Mouse (Mus musculus): ENCODE data around the gene Itgal. TPM values are rescaled to one million over a fixed set of nuclear protein-coding genes. Genes with fewer than 3 reads are reported as not detected.

The Itgal gene
- polyA plus RNA-seq, 1 experiment from 2014 or later, result 81.6 TPM

DNA sequence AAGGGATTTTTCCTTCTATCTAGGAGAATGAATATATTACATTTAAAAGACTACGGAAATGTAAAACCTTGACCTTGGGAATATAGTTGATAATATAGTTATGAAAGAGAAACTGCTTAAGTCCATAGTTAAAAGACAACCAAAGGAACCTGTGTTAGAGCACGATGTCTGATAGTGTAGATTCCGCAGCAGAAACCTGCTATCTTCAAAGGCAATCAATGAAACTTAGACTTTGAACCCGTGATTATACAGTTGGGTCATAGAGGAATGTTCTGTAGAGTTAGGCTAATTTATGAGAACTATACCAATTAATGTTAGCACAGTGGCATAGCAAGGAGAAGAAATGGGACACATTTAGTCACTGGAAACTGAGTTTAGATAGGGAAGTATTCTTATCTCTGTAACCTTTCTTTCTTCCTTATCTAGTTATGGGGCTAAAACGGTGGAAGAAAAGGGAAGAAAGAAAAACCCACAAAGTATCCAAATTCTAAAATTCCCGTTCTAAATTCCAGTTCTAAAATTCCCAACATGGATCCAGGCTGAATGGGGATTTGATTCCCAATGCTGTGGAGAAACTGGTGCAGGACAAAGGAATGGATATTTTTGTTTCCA, 82.4 kb downstream of the Itgal start:
- no peak for DNase-seq (ENCODE audit: low spot score)

Other genes starting within 250 kb of the Itgal start
- 2.4 and 2.7 TPM in 2 replicates for gene Zg16, start 208.9 kb upstream of the Itgal start, polyA plus RNA-seq (2015; fragmentation: Nextera tagmentation; extraction: Ambion mirVana)
- 154 and 165 TPM in 2 replicates for gene AI467606, start 204.9 kb upstream of the Itgal start, polyA plus RNA-seq (2015; fragmentation: Nextera tagmentation; extraction: Ambion mirVana)
- 0.99 and 1.4 TPM in 2 replicates for gene Qprt, start 174.0 kb upstream of the Itgal start, polyA plus RNA-seq (2015; fragmentation: Nextera tagmentation; extraction: Ambion mirVana)
- gene Spn, start 158.4 kb upstream of the Itgal start, polyA plus RNA-seq (2015; fragmentation: Nextera tagmentation; extraction: Ambion mirVana), result 26.6 and 26.7 TPM in 2 replicates
- 59.5 and 62.0 TPM in 2 replicates for gene Cd2bp2, start 100.2 kb upstream of the Itgal start, polyA plus RNA-seq (2015; fragmentation: Nextera tagmentation; extraction: Ambion mirVana)
- gene Tbc1d10b, start 87.8 kb upstream of the Itgal start, polyA plus RNA-seq (2015; fragmentation: Nextera tagmentation; extraction: Ambion mirVana), result 20.5 and 27.4 TPM in 2 replicates
- gene Mylpf, start 87.4 kb upstream of the Itgal start, polyA plus RNA-seq (2015; fragmentation: Nextera tagmentation; extraction: Ambion mirVana), result 67.7 and 68.9 TPM in 2 replicates
- 25.4 and 29.7 TPM in 2 replicates for gene Zfp553, start 63.2 kb upstream of the Itgal start, polyA plus RNA-seq (2015; fragmentation: Nextera tagmentation; extraction: Ambion mirVana)
- 638 and 684 TPM in 2 replicates for gene Sept1, start 63.1 kb upstream of the Itgal start, polyA plus RNA-seq (2015; fragmentation: Nextera tagmentation; extraction: Ambion mirVana)
- 34.7 and 37.0 TPM in 2 replicates for gene Zfp771, start 52.0 kb upstream of the Itgal start, polyA plus RNA-seq (2015; fragmentation: Nextera tagmentation; extraction: Ambion mirVana)
- gene Dctpp1, start 35.6 kb upstream of the Itgal start, polyA plus RNA-seq (2015; fragmentation: Nextera tagmentation; extraction: Ambion mirVana), result 181 and 213 TPM in 2 replicates
- gene Sephs2, start 22.2 kb upstream of the Itgal start, polyA plus RNA-seq (2015; fragmentation: Nextera tagmentation; extraction: Ambion mirVana), result 146 and 151 TPM in 2 replicates
- 2.5 TPM in 2 replicates for gene Zfp768, start 49.3 kb downstream of the Itgal start, polyA plus RNA-seq (2015; fragmentation: Nextera tagmentation; extraction: Ambion mirVana)
- gene Zfp747, start 79.8 kb downstream of the Itgal start, polyA plus RNA-seq (2015; fragmentation: Nextera tagmentation; extraction: Ambion mirVana), result 7.3 and 8.0 TPM in 2 replicates
- gene 9130019O22Rik, start 90.9 kb downstream of the Itgal start, polyA plus RNA-seq (2015; fragmentation: Nextera tagmentation; extraction: Ambion mirVana), result 4.8 and 6.0 TPM in 2 replicates
- gene E430018J23Rik, start 97.4 kb downstream of the Itgal start, polyA plus RNA-seq (2015; fragmentation: Nextera tagmentation; extraction: Ambion mirVana), result 4.4 and 4.9 TPM in 2 replicates
- 6.8 and 7.0 TPM in 2 replicates for gene Zfp764, start 110.6 kb downstream of the Itgal start, polyA plus RNA-seq (2015; fragmentation: Nextera tagmentation; extraction: Ambion mirVana)
- gene Zfp688, start 125.8 kb downstream of the Itgal start, polyA plus RNA-seq (2015; fragmentation: Nextera tagmentation; extraction: Ambion mirVana), result 26.2 and 28.0 TPM in 2 replicates
- 4.3 and 4.7 TPM in 2 replicates for gene Zfp689, start 152.9 kb downstream of the Itgal start, polyA plus RNA-seq (2015; fragmentation: Nextera tagmentation; extraction: Ambion mirVana)
- 51.0 and 54.6 TPM in 2 replicates for gene Prr14, start 163.4 kb downstream of the Itgal start, polyA plus RNA-seq (2015; fragmentation: Nextera tagmentation; extraction: Ambion mirVana)
- gene Fbrs, start 182.9 kb downstream of the Itgal start, polyA plus RNA-seq (2015; fragmentation: Nextera tagmentation; extraction: Ambion mirVana), result 14.6 and 20.0 TPM in 2 replicates
- gene Srcap, start 215.7 kb downstream of the Itgal start, polyA plus RNA-seq (2015; fragmentation: Nextera tagmentation; extraction: Ambion mirVana), result 22.2 and 29.8 TPM in 2 replicates
- gene Gm42715, start 223.3 kb downstream of the Itgal start, polyA plus RNA-seq (2015; fragmentation: Nextera tagmentation; extraction: Ambion mirVana), result 10.9 and 15.9 TPM in 2 replicates